Mouse (Mus musculus) brain, embryonic 14.5 days (tissue): ENCODE results near the gene Olfr1102.

Experiments
- CTCF ChIP-seq: fragments of 200-500 bp; IDR thresholded peaks from 2 replicates; pipeline ENCODE4 v1.5.1; 2012; ENCODE audit warnings: inconsistent platforms, mild to moderate bottlenecking, moderate library complexity, borderline replicate concordance; ENCODE audit not compliant: insufficient read depth, insufficient read length; ENCODE audit errors: extremely low read depth
- POLR2A ChIP-seq: fragments of 200-500 bp; IDR thresholded peaks from 2 replicates; pipeline ENCODE4 v1.6.1; 2012; ENCODE audit warnings: mild to moderate bottlenecking, inconsistent platforms, borderline replicate concordance; ENCODE audit not compliant: poor library complexity, insufficient read depth, insufficient read length, severe bottlenecking; ENCODE audit errors: extremely low read depth

- no peak for TF ChIP-seq CTCF
- no peak for TF ChIP-seq POLR2A
These were observed 54.0 kb downstream of the Olfr1102 start, which contains the start of gene Olfr1106 for GRCm38 (mm10) chr2:87052173-87052572.
